Mouse (Mus musculus): ENCODE data around the gene Ckb. TPM values are rescaled to one million over a fixed set of nuclear protein-coding genes. Genes with fewer than 3 reads are reported as not detected.

Gene Ckb
- polyA plus RNA-seq, 1 experiment from 2014 or later = 555 TPM

DNA sequence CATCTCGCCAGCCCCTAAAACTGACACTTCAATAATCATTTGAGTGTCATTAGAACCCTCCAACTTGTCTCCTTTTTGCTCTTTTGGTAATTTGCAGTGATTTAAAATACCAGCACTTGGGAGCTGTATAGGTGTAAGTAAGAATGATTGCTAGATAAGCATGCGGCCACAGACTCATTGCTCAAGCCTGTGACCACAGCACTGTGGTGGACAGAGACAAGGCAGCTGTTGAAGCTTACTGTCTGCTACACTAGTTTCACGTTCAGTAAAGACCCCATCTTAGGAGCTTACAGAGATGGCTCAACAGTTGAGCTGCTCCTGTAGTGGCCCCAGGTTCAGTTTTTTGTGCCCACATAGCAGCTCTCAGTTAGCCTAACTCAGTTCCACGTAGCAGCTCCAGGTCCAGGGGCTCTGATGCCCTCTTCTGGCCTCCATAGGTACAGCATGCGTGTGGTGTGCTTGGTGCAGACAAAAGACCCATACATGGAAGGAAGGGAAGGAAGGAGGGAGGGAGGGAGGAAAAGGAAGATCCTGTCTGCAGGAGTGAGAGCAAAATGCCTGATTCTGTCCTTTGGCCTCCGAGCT, 24.0 kb downstream of the Ckb start:
- no peak overlapping the region for H3K4me2 ChIP-seq (replicated peaks; ENCODE audit: low read depth, low read length)
- H3K9me3 ChIP-seq (ENCODE audit: control insufficient read depth, low read depth, low read length) = no peaks in the 10 kb centered on the region
- no peak overlapping the region for H3K27ac ChIP-seq (ENCODE audit: low read length)
- ATAC-seq (ENCODE audit: insufficient number of reproducible peaks, insufficient read depth, low FRiP score, low read depth) = peak; percentile 67; the same call in 1 of the 2 replicates
- no peaks in the 10 kb centered on the region for H3K27me3 ChIP-seq (ENCODE audit: control insufficient read depth, insufficient read depth, low read length)
- peaks cover 58% of the 10 kb centered on the region for H3K36me3 ChIP-seq (ENCODE audit: control insufficient read depth, insufficient read depth, low read length)
- 56% methylated on average over 6 of the region's 6 CpGs for WGBS
- H3K9ac ChIP-seq (replicated peaks; ENCODE audit: low read depth, low read length) = no peak overlapping the region
- H3K4me1 ChIP-seq (ENCODE audit: control insufficient read depth, insufficient read depth, low read length) = no peaks in the 10 kb centered on the region
- H3K4me3 ChIP-seq (ENCODE audit: low read depth, low read length) = no peak overlapping the region

Other genes with a start within 250 kb of the Ckb start
- 3.5 and 5.0 TPM in 2 replicates for gene Tnfaip2, start 229.9 kb downstream of the Ckb start, polyA plus RNA-seq (2014; fragmentation: Nextera tagmentation; extraction: Ambion mirVana)
- gene Gm266, start 186.5 kb downstream of the Ckb start, polyA plus RNA-seq (2014; fragmentation: Nextera tagmentation; extraction: Ambion mirVana) = 38.4 and 42.6 TPM in 2 replicates
- gene Eif5, start 134.3 kb downstream of the Ckb start, polyA plus RNA-seq (2014; fragmentation: Nextera tagmentation; extraction: Ambion mirVana) = 448 and 475 TPM in 2 replicates
- gene Mark3, start 97.8 kb downstream of the Ckb start, polyA plus RNA-seq (2014; fragmentation: Nextera tagmentation; extraction: Ambion mirVana) = 58.5 and 58.9 TPM in 2 replicates
- gene Trmt61a, start 5.8 kb upstream of the Ckb start, polyA plus RNA-seq (2014; fragmentation: Nextera tagmentation; extraction: Ambion mirVana) = 7.8 and 9.2 TPM in 2 replicates
- gene Bag5, start 40.9 kb upstream of the Ckb start, polyA plus RNA-seq (2014; fragmentation: Nextera tagmentation; extraction: Ambion mirVana) = 49.8 and 58.0 TPM in 2 replicates
- gene Apopt1, start 40.9 kb upstream of the Ckb start, polyA plus RNA-seq (2014; fragmentation: Nextera tagmentation; extraction: Ambion mirVana) = 56.1 and 60.8 TPM in 2 replicates
- 111 and 120 TPM in 2 replicates for gene Klc1, start 86.5 kb upstream of the Ckb start, polyA plus RNA-seq (2014; fragmentation: Nextera tagmentation; extraction: Ambion mirVana)
- gene Xrcc3, start 141.5 kb upstream of the Ckb start, polyA plus RNA-seq (2014; fragmentation: Nextera tagmentation; extraction: Ambion mirVana) = 13.7 and 15.4 TPM in 2 replicates
- 129 and 135 TPM in 2 replicates for gene Zfyve21, start 141.8 kb upstream of the Ckb start, polyA plus RNA-seq (2014; fragmentation: Nextera tagmentation; extraction: Ambion mirVana)
- 20.9 and 23.9 TPM in 2 replicates for gene Ppp1r13b, start 235.8 kb upstream of the Ckb start, polyA plus RNA-seq (2014; fragmentation: Nextera tagmentation; extraction: Ambion mirVana)

Measured in stomach, embryonic 14.5 days (tissue).